Mouse (Mus musculus) CH12.LX (cell line): ENCODE results near the gene Gm10491. TPM values are rescaled to one million over a fixed set of nuclear protein-coding genes. Genes with fewer than 3 reads are reported as not detected.

ENCODE experiments used
- DNase-seq: peaks from one replicate; pipeline ENCODE4 v3.0.0-alpha.2; 2013; ENCODE audit errors: extremely low read depth
- H3K27ac ChIP-seq: 2 replicates; pipeline ENCODE4 v1.5.1; 2012; ENCODE audit warnings: low read depth, mild to moderate bottlenecking, control low read depth, moderate library complexity; ENCODE audit not compliant: insufficient read depth
- H3K27me3 ChIP-seq: replicated peaks from 2 replicates; pipeline ENCODE3; 2012; ENCODE audit warnings: inconsistent platforms
- H3K36me3 ChIP-seq, 2 experiments: replicated peaks in 1 of 2; 2 replicates each; pipeline versions ENCODE3 to v1.6.1; 2012; ENCODE audit warnings: inconsistent platforms in 1 of 2, low read length in 1 of 2, mild to moderate bottlenecking in 1 of 2, mixed read lengths in 1 of 2, moderate library complexity in 1 of 2; ENCODE audit not compliant: control insufficient read depth in 1 of 2, insufficient read depth in 1 of 2
- H3K4me1 ChIP-seq, 2 experiments: 2 replicates each; pipeline ENCODE4 v1.6.1; 2012; ENCODE audit warnings: inconsistent platforms in 1 of 2, moderate library complexity in 1 of 2; ENCODE audit not compliant: insufficient read depth in 2 of 2, control insufficient read depth in 1 of 2
- H3K4me2 ChIP-seq: 2 replicates; pipeline ENCODE4 v1.6.1; 2012; ENCODE audit warnings: low read depth, mild to moderate bottlenecking, control low read depth; ENCODE audit not compliant: poor library complexity, insufficient read depth, severe bottlenecking
- H3K4me3 ChIP-seq, 3 experiments: fragments of 150-350 bp in 1 of 3; sonication (generic) in 1 of 3; replicated peaks in 1 of 3; 2 replicates each; pipeline versions ENCODE3 to v1.5.1; 2011 to 2012; ENCODE audit warnings: low read depth in 2 of 3, low read length in 2 of 3, mild to moderate bottlenecking in 2 of 3, moderate library complexity in 2 of 3, control low read depth in 1 of 3, improper control_type of control experiment in 1 of 3, inconsistent platforms in 1 of 3, mixed read lengths in 1 of 3; ENCODE audit not compliant: poor library complexity in 1 of 3
- H3K79me2 ChIP-seq: replicated peaks from 2 replicates; pipeline ENCODE4 v1.6.1; 2012; ENCODE audit warnings: mild to moderate bottlenecking, moderate library complexity; ENCODE audit not compliant: control insufficient read depth, poor library complexity, insufficient read depth, severe bottlenecking; ENCODE audit errors: extremely low read depth
- H3K9ac ChIP-seq: 2 replicates; pipeline ENCODE4 v1.6.1; 2012; ENCODE audit warnings: low read depth, mild to moderate bottlenecking, control low read depth, moderate library complexity; ENCODE audit not compliant: insufficient read depth
- H3K9me3 ChIP-seq: replicated peaks from 2 replicates; pipeline ENCODE3; 2012; ENCODE audit warnings: low read length, inconsistent platforms, mixed read lengths
- CHD2 ChIP-seq: IDR thresholded peaks from 2 replicates; pipeline ENCODE4 v1.6.1; 2011; ENCODE audit warnings: low read length, improper control_type of control experiment
- CTCF ChIP-seq, 2 experiments: IDR thresholded peaks in 1 of 2; conservative IDR thresholded peaks in 1 of 2; 2 replicates each; pipeline ENCODE4 v1.5.1; 2011 to 2012; ENCODE audit warnings: low read depth in 2 of 2, low read length in 2 of 2, improper control_type of control experiment in 1 of 2, inconsistent platforms in 1 of 2, mild to moderate bottlenecking in 1 of 2, moderate library complexity in 1 of 2
- ETS1 ChIP-seq: conservative IDR thresholded peaks from 2 replicates; pipeline ENCODE4 v1.6.1; 2012; ENCODE audit warnings: low read depth, mild to moderate bottlenecking, inconsistent platforms, low read length, improper control_type of control experiment, moderate library complexity
- HCFC1 ChIP-seq: IDR thresholded peaks from 2 replicates; pipeline ENCODE4 v1.6.1; 2012; ENCODE audit warnings: low read depth, mild to moderate bottlenecking, inconsistent platforms, low read length, improper control_type of control experiment
- JUN ChIP-seq: IDR thresholded peaks from 2 replicates; pipeline ENCODE4 v1.6.1; 2011; ENCODE audit warnings: low read depth, mild to moderate bottlenecking, low read length, improper control_type of control experiment, moderate library complexity; ENCODE audit not compliant: insufficient read depth
- KAT2A ChIP-seq: IDR thresholded peaks from 2 replicates; pipeline ENCODE4 v1.6.1; 2012; ENCODE audit warnings: low read length, improper control_type of control experiment, inconsistent platforms; ENCODE audit not compliant: insufficient replicate concordance
- MEF2A ChIP-seq: IDR thresholded peaks from 2 replicates; pipeline ENCODE4 v1.6.1; 2014; ENCODE audit warnings: low read depth, mild to moderate bottlenecking, inconsistent platforms, low read length, improper control_type of control experiment, borderline replicate concordance
- POLR2AphosphoS2 ChIP-seq: IDR thresholded peaks from 2 replicates; pipeline ENCODE4 v1.6.1; 2011; ENCODE audit warnings: low read depth, low read length, improper control_type of control experiment
- SMC3 ChIP-seq: IDR thresholded peaks from 2 replicates; pipeline ENCODE4 v1.6.1; 2011; ENCODE audit warnings: low read depth, low read length, improper control_type of control experiment
- TCF12 ChIP-seq: IDR thresholded peaks from 2 replicates; pipeline ENCODE4 v1.6.1; 2014; ENCODE audit warnings: low read depth, mild to moderate bottlenecking, inconsistent platforms, low read length, improper control_type of control experiment
- USF1 ChIP-seq: IDR thresholded peaks from 2 replicates; pipeline ENCODE4 v1.6.1; 2014; ENCODE audit warnings: low read depth, mild to moderate bottlenecking, inconsistent platforms, low read length, improper control_type of control experiment
- ZC3H11A ChIP-seq: IDR thresholded peaks from 2 replicates; pipeline ENCODE4 v1.6.1; 2012; ENCODE audit warnings: low read depth, mild to moderate bottlenecking, inconsistent platforms, low read length, improper control_type of control experiment
- ZKSCAN1 ChIP-seq: IDR thresholded peaks from 2 replicates; pipeline ENCODE4 v1.6.1; 2012; ENCODE audit warnings: low read depth, inconsistent platforms, low read length, improper control_type of control experiment, borderline replicate concordance
- ZNF384 ChIP-seq: IDR thresholded peaks from 2 replicates; pipeline ENCODE4 v1.6.1; 2012; ENCODE audit warnings: low read depth, low read length, improper control_type of control experiment, inconsistent platforms
- dilution Hi-C: fragments of 300-500 bp; cut with MboI; formaldehyde crosslinking; loops from 2 replicates; pipeline ENCODE4 v1.14.3; 2020; ENCODE audit warnings: low sequenced_read_pairs; ENCODE audit not compliant: extremely low pct_unique_long_range_greater_than_20kb, extremely low pct_ligation_motif_present
- in situ Hi-C: fragments of 300-500 bp; cut with MboI; formaldehyde crosslinking; loops from 3 replicates; pipeline ENCODE4 v1.14.3; 2019; ENCODE audit warnings: low sequenced_read_pairs, low pct_ligation_motif_present, low pct_unique_long_range_greater_than_20kb, mixed read lengths
- polyA plus RNA-seq: library from polyadenylated mRNA; unstranded; fragments of >175 nt; gene quantifications from 2 replicates; pipeline ENCODE4 v1.2.1, GENCODE M21; 2012; ENCODE audit warnings: low read depth; ENCODE audit not compliant: insufficient read length
- total RNA-seq, 2 experiments: library from RNA; depleted of rRNA; stranded (reverse); fragments of 300-350 nt in 1 of 2; fragments of >200 nt in 1 of 2; gene quantifications; 2 replicates each; pipeline ENCODE4 v1.2.3; 2012 to 2014

The Gm10491 gene
- total and polyA plus RNA-seq, 3 experiments: not detected

- Histone ChIP-seq H3K27me3 (no peaks in the 10 kb centered on the region), H3K36me3 (peaks cover 35 to 69% of the 10 kb centered on the region in 2 experiments), H3K9me3 (no peaks in the 10 kb centered on the region), H3K4me3 (no peak overlapping the region), H3K4me1 (no peaks in the 10 kb centered on the region), H3K79me2 (no peaks in the 10 kb centered on the region), H3K9ac (no peak overlapping the region), H3K4me2 (no peak overlapping the region), H3K27ac (no peak overlapping the region)
- dilution Hi-C loops (no loop called here), in situ Hi-C loops (no loop called here)
- no peak for DNase-seq
- TF ChIP-seq ZC3H11A (no peak), ZNF384 (no peak), TCF12 (no peak), CHD2 (no peak), ETS1 (no peak), SMC3 (no peak)
- TF ChIP-seq, all 38 proteins: peak for 0
These were observed 30.0 kb upstream of the Gm10491 start for GRCm38 (mm10) chrX:7937667-7938066.

GRCm38 (mm10) chrX:7936874-7937273 lies 29.2 kb upstream of the Gm10491 start:
- Histone ChIP-seq H3K9ac (no peak overlapping the region), H3K4me2 (no peak overlapping the region), H3K4me1 (no peaks in the 10 kb centered on the region), H3K9me3 (no peaks in the 10 kb centered on the region), H3K27ac (no peak overlapping the region), H3K27me3 (no peaks in the 10 kb centered on the region), H3K36me3 (peaks cover 37 to 74% of the 10 kb centered on the region in 2 experiments), H3K4me3 (no peak overlapping the region)
- dilution Hi-C loops: no loop called here
- peak in 1 of 2 experiments; percentile 19; a peak in 2 of 4 replicates for TF ChIP-seq CTCF (conservative IDR thresholded peaks at IDR 0.05 in 1 of 2, IDR thresholded peaks at IDR 0.05 in 1 of 2; ENCODE audit: low read depth in 2 of 2, low read length in 2 of 2)
- TF ChIP-seq KAT2A: no peak
- TF ChIP-seq, all 38 proteins: peak for 1
- no peak for DNase-seq
- no peaks in the 10 kb centered on the region for H3K79me2 ChIP-seq
- in situ Hi-C loops: no loop called here

- in situ Hi-C loops (no loop called here), dilution Hi-C loops (no loop called here)
- H3K4me3 ChIP-seq: no peak within 1 kb of the TSS
- H3K36me3 ChIP-seq: peaks cover 14 to 38% of the 10 kb centered on the region in 2 experiments
- H3K27ac ChIP-seq: no peak within 1 kb of the TSS
- no peak for DNase-seq
- H3K9ac ChIP-seq: no peak within 1 kb of the TSS
- H3K4me2 ChIP-seq: no peak within 1 kb of the TSS
- H3K4me1 ChIP-seq: no peaks in the 10 kb centered on the region
- TF ChIP-seq ZC3H11A (no peak), JUN (no peak), HCFC1 (no peak), MEF2A (no peak), ZNF384 (no peak), ZKSCAN1 (no peak), USF1 (no peak), POLR2AphosphoS2 (no peak)
- no peaks in the 10 kb centered on the region for H3K27me3 ChIP-seq
- no peaks in the 10 kb centered on the region for H3K9me3 ChIP-seq
- no peaks in the 10 kb centered on the region for H3K79me2 ChIP-seq
These were observed 20.7 kb upstream of the Gm10491 start, which contains the start of gene Eras for GRCm38 (mm10) chrX:7928270-7928790. Gene Eras, minus strand, starts transcription at chrX:7928607.
